11 mouse cellular contexts compared by ENCODE assay signal in the genomic region with DNA sequence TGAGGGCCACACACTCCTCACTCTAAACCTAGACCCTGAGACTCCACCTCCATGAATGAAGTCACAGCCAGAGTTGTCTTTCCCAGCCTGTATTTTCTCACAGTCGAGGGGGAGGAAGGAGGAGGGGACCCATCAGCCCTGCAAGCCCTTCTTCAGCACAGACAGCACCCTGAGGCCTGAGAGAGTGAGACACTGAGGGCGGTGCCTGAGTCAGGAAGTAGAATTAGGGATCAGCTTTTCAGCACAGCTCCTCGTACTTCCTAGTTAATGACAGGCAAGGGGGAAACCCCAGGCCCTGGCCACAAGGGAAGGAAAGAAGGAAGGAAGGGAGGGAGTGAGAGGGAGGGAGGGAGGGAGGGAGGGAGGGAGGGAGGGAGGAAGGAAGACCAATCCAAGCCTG. TPM values are rescaled to one million over a fixed set of nuclear protein-coding genes. Genes with fewer than 3 reads are reported as not detected.
A peak's percentile ranks its signal among the peaks of the same experiment; 100 is the strongest.
DNase-seq lines count a peak whose midpoint lies in the region; ATAC-seq and TF ChIP-seq lines count a peak whose summit lies in the region.
"Had no signal": no experiment of that assay in that cellular context is flagged by ENCODE, and none has a peak within 500 bp of the region (broad histone marks: within the 10 kb centered on the region; RNA-seq: fewer than 3 reads in every experiment).

No protein-coding gene starts in this region.

- no peak for DNase-seq in forebrain, embryonic 14.5 days (ENCODE audit: low spot score)
- DNase-seq in 416B (ENCODE audit: low read depth) = peak; percentile 58
- DNase-seq in cerebellum, postnatal 14 days = no peak
- no peak for DNase-seq in embryo, embryonic 10 days (ENCODE audit: low spot score)
- DNase-seq: gastrocnemius, postnatal 36 days; kidney, postnatal 25 days had no signal

- peaks cover 71% of the 10 kb centered on the region for H3K36me3 ChIP-seq in forebrain, embryonic 14.5 days (ENCODE audit: control insufficient read depth, insufficient read depth, low read length)
- peaks cover 26% of the 10 kb centered on the region for H3K36me3 ChIP-seq in forebrain, embryonic 16.5 days (ENCODE audit: control insufficient read depth, insufficient read depth)
- H3K36me3 ChIP-seq in intestine, embryonic 15.5 days = no peaks in the 10 kb centered on the region
- no peaks in the 10 kb centered on the region for H3K36me3 ChIP-seq in intestine, postnatal 0 days (ENCODE audit: control insufficient read depth, insufficient read depth)
- no peaks in the 10 kb centered on the region for H3K36me3 ChIP-seq in macrophage (ENCODE audit: inconsistent target)

- no peaks in the 10 kb centered on the region for H3K9me3 ChIP-seq in forebrain, embryonic 14.5 days (replicated peaks; ENCODE audit: control insufficient read depth, low read length)
- no peaks in the 10 kb centered on the region for H3K9me3 ChIP-seq in forebrain, embryonic 16.5 days (ENCODE audit: control insufficient read depth, low read length)
- no peaks in the 10 kb centered on the region for H3K9me3 ChIP-seq in intestine, embryonic 15.5 days
- H3K9me3 ChIP-seq in intestine, postnatal 0 days (ENCODE audit: control insufficient read depth) = no peaks in the 10 kb centered on the region

- WGBS in forebrain, embryonic 14.5 days = 34% methylated on average over 3 of the region's 3 CpGs
- 21% methylated on average over 3 of the region's 3 CpGs for WGBS in forebrain, embryonic 16.5 days
- 3% methylated on average over 3 of the region's 3 CpGs for WGBS in intestine, embryonic 15.5 days
- WGBS in intestine, postnatal 0 days = 3% methylated on average over 3 of the region's 3 CpGs
- WGBS in macrophage (ENCODE audit: missing documents) = 0% methylated on average over 3 of the region's 3 CpGs

- no peak overlapping the region for H3K27ac ChIP-seq in forebrain, embryonic 14.5 days (ENCODE audit: low read depth, low read length)
- H3K27ac ChIP-seq in forebrain, embryonic 16.5 days (ENCODE audit: low read length) = no peak overlapping the region
- H3K27ac ChIP-seq in intestine, embryonic 15.5 days = no peak overlapping the region
- no peak overlapping the region for H3K27ac ChIP-seq in intestine, postnatal 0 days (ENCODE audit: low read depth, low read length)
- peak overlapping the region; percentile 22; the same call in 1 of the 2 replicates for H3K27ac ChIP-seq in macrophage

- no peak overlapping the region for H3K9ac ChIP-seq in forebrain, embryonic 14.5 days (ENCODE audit: low read length)
- H3K9ac ChIP-seq in forebrain, embryonic 16.5 days (replicated peaks; ENCODE audit: low read depth, low read length) = no peak overlapping the region
- no peak overlapping the region for H3K9ac ChIP-seq in intestine, embryonic 15.5 days
- H3K9ac ChIP-seq in intestine, postnatal 0 days (ENCODE audit: low read depth, low read length) = no peak overlapping the region

- no peak overlapping the region for H3K4me3 ChIP-seq in forebrain, embryonic 14.5 days (ENCODE audit: low read depth, low read length)
- H3K4me3 ChIP-seq in forebrain, embryonic 16.5 days (replicated peaks; ENCODE audit: low read length) = no peak overlapping the region
- H3K4me3 ChIP-seq in intestine, embryonic 15.5 days (replicated peaks) = no peak overlapping the region
- no peak overlapping the region for H3K4me3 ChIP-seq in intestine, postnatal 0 days (ENCODE audit: low read depth, low read length)
- H3K4me3 ChIP-seq in macrophage (ENCODE audit: inconsistent target) = no peak overlapping the region

- no peaks in the 10 kb centered on the region for H3K27me3 ChIP-seq in forebrain, embryonic 14.5 days (replicated peaks; ENCODE audit: control insufficient read depth, insufficient read depth, low read length)
- H3K27me3 ChIP-seq in forebrain, embryonic 16.5 days (replicated peaks; ENCODE audit: control insufficient read depth, insufficient read depth, low read length) = no peaks in the 10 kb centered on the region
- 0 out of 2 replicates have a peak, but pooled peaks cover 2% of the 10 kb centered on the region for H3K27me3 ChIP-seq in intestine, embryonic 15.5 days (replicated peaks)
- H3K27me3 ChIP-seq in intestine, postnatal 0 days (replicated peaks; ENCODE audit: control insufficient read depth, insufficient read depth, low read length) = no peaks in the 10 kb centered on the region

- H3K4me1 ChIP-seq in forebrain, embryonic 14.5 days (ENCODE audit: control insufficient read depth, insufficient read depth, low read length) = 0 out of 2 replicates have a peak, but pooled peaks cover 3% of the 10 kb centered on the region
- peaks cover 27% of the 10 kb centered on the region for H3K4me1 ChIP-seq in forebrain, embryonic 16.5 days (replicated peaks; ENCODE audit: control insufficient read depth, insufficient read depth, low read length)
- H3K4me1 ChIP-seq in intestine, embryonic 15.5 days (replicated peaks) = 0 out of 2 replicates have a peak, but pooled peaks cover 2% of the 10 kb centered on the region
- H3K4me1 ChIP-seq in intestine, postnatal 0 days (replicated peaks; ENCODE audit: control insufficient read depth, insufficient read depth, low read length) = no peaks in the 10 kb centered on the region

- H3K4me2 ChIP-seq in forebrain, embryonic 14.5 days (ENCODE audit: low read length) = no peak overlapping the region
- no peak overlapping the region for H3K4me2 ChIP-seq in forebrain, embryonic 16.5 days (ENCODE audit: low read length)
- H3K4me2 ChIP-seq in intestine, embryonic 15.5 days (replicated peaks) = no peak overlapping the region
- H3K4me2 ChIP-seq in intestine, postnatal 0 days (replicated peaks; ENCODE audit: low read depth) = no peak overlapping the region
- H3K4me2 ChIP-seq: liver, embryonic 11.5 days had no signal

- no peak for TF ChIP-seq CTCF in intestine, postnatal 0 days (IDR thresholded peaks at IDR 0.05; ENCODE audit: low read depth)

- H3K79me2 ChIP-seq in macrophage (ENCODE audit: inconsistent target) = no peaks in the 10 kb centered on the region

- ATAC-seq in forebrain, embryonic 14.5 days = peak; percentile 13; the same call in 1 of the 2 replicates
- ATAC-seq in forebrain, embryonic 16.5 days = no peak
- ATAC-seq in intestine, embryonic 15.5 days = 0 out of 2 replicates have a peak, but pooled peaks have one; percentile 28
- no peak for ATAC-seq in intestine, postnatal 0 days

RNA-seq across cellular contexts. Expression of a gene that starts 11.9 kb away (rescaled TPM):
- polyA plus RNA-seq in forebrain, embryonic 14.5 days (2014; fragmentation: Nextera tagmentation; extraction: Ambion mirVana) = 5.3 TPM in 2 replicates
- polyA plus RNA-seq in forebrain, embryonic 16.5 days (2015; fragmentation: Nextera tagmentation; extraction: Ambion mirVana) = 2.6 and 3.7 TPM in 2 replicates
- 0.70 and 1.2 TPM in 2 replicates for polyA plus RNA-seq in intestine, embryonic 15.5 days (2015; fragmentation: Nextera tagmentation; extraction: Ambion mirVana)
- polyA plus RNA-seq in intestine, postnatal 0 days (2015; fragmentation: Nextera tagmentation; extraction: Ambion mirVana) = 1.5 and 1.7 TPM in 2 replicates
- total RNA-seq in macrophage (2018; cell fraction: chromatin; rRNA removed) = not detected
- total RNA-seq in macrophage (2018; cell fraction: cytosol; rRNA removed) = not detected
- total RNA-seq in macrophage (2018; cell fraction: nucleus; rRNA removed) = not detected
- polyA plus RNA-seq in macrophage (2018) = not detected in 3 replicates
- total RNA-seq: gastrocnemius, postnatal 36 days had no signal

RNA-seq across cellular contexts. Expression of a gene that starts 14.5 kb away (rescaled TPM):
- 49.3 and 50.5 TPM in 2 replicates for polyA plus RNA-seq in forebrain, embryonic 14.5 days (2014; fragmentation: Nextera tagmentation; extraction: Ambion mirVana)
- 51.4 and 61.8 TPM in 2 replicates for polyA plus RNA-seq in forebrain, embryonic 16.5 days (2015; fragmentation: Nextera tagmentation; extraction: Ambion mirVana)
- polyA plus RNA-seq in intestine, embryonic 15.5 days (2015; fragmentation: Nextera tagmentation; extraction: Ambion mirVana) = 76.0 and 87.3 TPM in 2 replicates
- polyA plus RNA-seq in intestine, postnatal 0 days (2015; fragmentation: Nextera tagmentation; extraction: Ambion mirVana) = 28.6 and 30.3 TPM in 2 replicates
- total RNA-seq in macrophage (2018; cell fraction: chromatin; rRNA removed) = 10 to 100 TPM; 12.3 to 62.4 (median 35.2) TPM
- total RNA-seq in macrophage (2018; cell fraction: cytosol; rRNA removed) = 10 to 100 TPM; 17.8 to 31.4 (median 25.4) TPM
- total RNA-seq in macrophage (2018; cell fraction: nucleus; rRNA removed) = 10 to 100 TPM; 16.4 to 54.0 (median 35.1) TPM
- polyA plus RNA-seq in macrophage (2018) = 12.5 to 32.1 TPM (median 31.4 TPM) in 3 replicates

RNA-seq across cellular contexts. Expression of a gene that starts 24.4 kb away (rescaled TPM):
- 20.8 and 22.1 TPM in 2 replicates for polyA plus RNA-seq in forebrain, embryonic 14.5 days (2014; fragmentation: Nextera tagmentation; extraction: Ambion mirVana)
- polyA plus RNA-seq in forebrain, embryonic 16.5 days (2015; fragmentation: Nextera tagmentation; extraction: Ambion mirVana) = 10.6 and 12.6 TPM in 2 replicates
- polyA plus RNA-seq in intestine, embryonic 15.5 days (2015; fragmentation: Nextera tagmentation; extraction: Ambion mirVana) = 0.82 and 0.86 TPM in 2 replicates
- 0.35 and 0.54 TPM in 2 replicates for polyA plus RNA-seq in intestine, postnatal 0 days (2015; fragmentation: Nextera tagmentation; extraction: Ambion mirVana)
- not detected for total RNA-seq in macrophage (2018; cell fraction: chromatin; rRNA removed)
- not detected for total RNA-seq in macrophage (2018; cell fraction: cytosol; rRNA removed)
- total RNA-seq in macrophage (2018; cell fraction: nucleus; rRNA removed) = not detected
- polyA plus RNA-seq in macrophage (2018) = not detected in 3 replicates

RNA-seq across cellular contexts. Expression of a gene that starts 43.1 kb away (rescaled TPM):
- polyA plus RNA-seq in forebrain, embryonic 14.5 days (2014; fragmentation: Nextera tagmentation; extraction: Ambion mirVana) = 147 and 154 TPM in 2 replicates
- polyA plus RNA-seq in forebrain, embryonic 16.5 days (2015; fragmentation: Nextera tagmentation; extraction: Ambion mirVana) = 120 and 127 TPM in 2 replicates
- 97.0 and 102 TPM in 2 replicates for polyA plus RNA-seq in intestine, embryonic 15.5 days (2015; fragmentation: Nextera tagmentation; extraction: Ambion mirVana)
- 68.6 and 74.8 TPM in 2 replicates for polyA plus RNA-seq in intestine, postnatal 0 days (2015; fragmentation: Nextera tagmentation; extraction: Ambion mirVana)
- 10 to 100 TPM in 16 of 26 experiments, 1 to 10 TPM in 10; 3.0 to 38.2 (median 16.5) TPM for total RNA-seq in macrophage (2018; cell fraction: chromatin; rRNA removed)
- total RNA-seq in macrophage (2018; cell fraction: cytosol; rRNA removed) = 10 to 100 TPM; 29.4 to 58.2 (median 40.3) TPM
- total RNA-seq in macrophage (2018; cell fraction: nucleus; rRNA removed) = 10 to 100 TPM; 13.4 to 65.6 (median 37.1) TPM
- polyA plus RNA-seq in macrophage (2018) = 35.5 to 51.7 TPM (median 46.2 TPM) in 3 replicates

RNA-seq across cellular contexts. Expression of a gene that starts 43.1 kb away (rescaled TPM):
- polyA plus RNA-seq in forebrain, embryonic 14.5 days (2014; fragmentation: Nextera tagmentation; extraction: Ambion mirVana) = 13.0 and 24.0 TPM in 2 replicates
- 22.2 and 28.9 TPM in 2 replicates for polyA plus RNA-seq in forebrain, embryonic 16.5 days (2015; fragmentation: Nextera tagmentation; extraction: Ambion mirVana)
- polyA plus RNA-seq in intestine, embryonic 15.5 days (2015; fragmentation: Nextera tagmentation; extraction: Ambion mirVana) = 6.5 and 9.2 TPM in 2 replicates
- polyA plus RNA-seq in intestine, postnatal 0 days (2015; fragmentation: Nextera tagmentation; extraction: Ambion mirVana) = 4.4 and 5.2 TPM in 2 replicates
- total RNA-seq in macrophage (2018; cell fraction: chromatin; rRNA removed) = 10 to 100 TPM in 5 of 26 experiments, 1 to 10 TPM in 17, not detected in 4; 1.3 to 19.5 (median 6.1) TPM
- 1 to 10 TPM in 19 of 26 experiments, under 1 TPM in 7; 0.74 to 6.4 (median 1.2) TPM for total RNA-seq in macrophage (2018; cell fraction: cytosol; rRNA removed)
- total RNA-seq in macrophage (2018; cell fraction: nucleus; rRNA removed) = 10 to 100 TPM in 4 of 26 experiments, 1 to 10 TPM in 20, not detected in 2; 1.1 to 14.7 (median 5.2) TPM
- 0.89 to 1.5 TPM (median 0.99 TPM) in 3 replicates for polyA plus RNA-seq in macrophage (2018)

Comparison
In these comparisons a context has a peak if more than half of its experiments do, and no peak if none do; other contexts are left out.
1. ATAC-seq: peak in forebrain, embryonic 14.5 days (single experiment) and intestine, embryonic 15.5 days (single experiment); none in forebrain, embryonic 16.5 days (single experiment) and intestine, postnatal 0 days (single experiment).